Mouse (Mus musculus) heart, postnatal 0 days (tissue): ENCODE measurements at regions not wholly inside any gene's neighbourhood (a gene's known extent, or its start where the extent isn't known, plus 50 kb on each side); places are given as distances from the start of the nearest gene placed in this dataset.

Experiments used
- ATAC-seq: fragments of 200-750 bp; cut with Nextera tagmentation; 2 replicates; pipeline ENCODE4 v1.8.0; 2017; ENCODE audit warnings: low read depth, moderate number of reproducible peaks, moderate library complexity; ENCODE audit not compliant: insufficient read depth
- DNase-seq: peaks from one replicate; pipeline ENCODE4 v3.0.0-alpha.2; 2016; ENCODE audit warnings: low spot score
- H3K27ac ChIP-seq: fragments of 300-500 bp; sonication (generic); 2 replicates; pipeline ENCODE4 v1.5.1; 2014; ENCODE audit warnings: low read depth, mild to moderate bottlenecking
- H3K27me3 ChIP-seq: fragments of 300-500 bp; sonication (generic); 2 replicates; pipeline ENCODE4 v1.6.1; 2014; ENCODE audit warnings: low read length, mixed read lengths; ENCODE audit not compliant: control insufficient read depth, insufficient read depth
- H3K36me3 ChIP-seq: fragments of 300-500 bp; sonication (generic); replicated peaks from 2 replicates; pipeline ENCODE4 v1.6.1; 2014; ENCODE audit warnings: low read length, mixed read lengths; ENCODE audit not compliant: control insufficient read depth, insufficient read depth
- H3K4me1 ChIP-seq: fragments of 300-500 bp; sonication (generic); 2 replicates; pipeline ENCODE4 v1.6.1; 2014; ENCODE audit warnings: antibody characterized with exemption; ENCODE audit not compliant: control insufficient read depth, insufficient read depth
- H3K4me2 ChIP-seq: fragments of 300-500 bp; sonication (generic); 2 replicates; pipeline ENCODE4 v1.6.1; 2014; ENCODE audit warnings: low read depth, mild to moderate bottlenecking, low read length, moderate library complexity
- H3K4me3 ChIP-seq: fragments of 300-500 bp; sonication (generic); 2 replicates; pipeline ENCODE4 v1.5.1; 2014; ENCODE audit warnings: low read depth, low read length
- H3K9ac ChIP-seq: fragments of 300-500 bp; sonication (generic); replicated peaks from 2 replicates; pipeline ENCODE4 v1.6.1; 2014; ENCODE audit warnings: low read depth, low read length, mixed read lengths
- H3K9me3 ChIP-seq: fragments of 300-500 bp; sonication (generic); replicated peaks from 2 replicates; pipeline ENCODE4 v1.6.1; 2016; ENCODE audit warnings: low read length; ENCODE audit not compliant: control insufficient read depth
- CTCF ChIP-seq: IDR thresholded peaks from 2 replicates; pipeline ENCODE4 v1.5.1; 2016; ENCODE audit warnings: antibody characterized with exemption, control low read depth, low read depth
- EP300 ChIP-seq: IDR thresholded peaks from 2 replicates; pipeline ENCODE4 v1.6.1; 2016; ENCODE audit warnings: antibody characterized with exemption, low read depth
- WGBS: fragments of 180-500 bp; shearing (Covaris S2); extraction: QIAGEN DNeasy Blood & Tissue Kit; methylation state at CpG from one replicate; pipeline ENCODE4 v1.1.7; 2014; 5-methylcytosine and 5-hydroxymethylcytosine counted together

GRCm38 (mm10) chr5:64676214-64676945, 126.8 kb upstream of the Klf3 start:
- Histone ChIP-seq H3K4me3 (no peak overlapping the region), H3K9me3 (no peaks in the 10 kb centered on the region), H3K27ac (no peak overlapping the region), H3K4me1 (no peaks in the 10 kb centered on the region), H3K9ac (no peak overlapping the region), H3K36me3 (no peaks in the 10 kb centered on the region), H3K27me3 (no peaks in the 10 kb centered on the region), H3K4me2 (no peak overlapping the region; the same call in 1 of the 2 replicates)
- no peak for ATAC-seq
- 82% methylated on average over 17 of the region's 17 CpGs for WGBS
- DNase-seq: no peak
- no peak for TF ChIP-seq EP300
- no peak for TF ChIP-seq CTCF

GRCm38 (mm10) chr5:64676946-64677588, 126.1 kb upstream of the Klf3 start:
- Histone ChIP-seq H3K9ac (no peak overlapping the region), H3K9me3 (no peaks in the 10 kb centered on the region), H3K36me3 (no peaks in the 10 kb centered on the region), H3K27ac (no peak overlapping the region), H3K4me2 (no peak overlapping the region), H3K4me3 (no peak overlapping the region), H3K27me3 (no peaks in the 10 kb centered on the region), H3K4me1 (no peaks in the 10 kb centered on the region)
- TF ChIP-seq CTCF (no peak), EP300 (no peak)
- WGBS: 78% methylated on average over 8 of the region's 8 CpGs
- ATAC-seq (no peak), DNase-seq (no peak)

GRCm38 (mm10) chr5:64678706-64679105, 124.5 kb upstream of the Klf3 start:
- peaks cover 4% of the 10 kb centered on the region; the same call in 1 of the 2 replicates for H3K4me1 ChIP-seq
- no peak overlapping the region for H3K9ac ChIP-seq
- 85% methylated on average over 2 of the region's 2 CpGs for WGBS
- H3K27ac ChIP-seq: no peak overlapping the region
- H3K36me3 ChIP-seq: no peaks in the 10 kb centered on the region
- no peak for DNase-seq
- ATAC-seq: no peak
- no peak overlapping the region for H3K4me3 ChIP-seq
- H3K27me3 ChIP-seq: no peaks in the 10 kb centered on the region
- H3K9me3 ChIP-seq: no peaks in the 10 kb centered on the region
- no peak overlapping the region for H3K4me2 ChIP-seq
- no peak for TF ChIP-seq EP300
- TF ChIP-seq CTCF: no peak

GRCm38 (mm10) chr5:64679996-64680625, 123.1 kb upstream of the Klf3 start:
- peaks cover 4% of the 10 kb centered on the region; the same call in 1 of the 2 replicates for H3K4me1 ChIP-seq
- no peaks in the 10 kb centered on the region for H3K36me3 ChIP-seq
- no peak overlapping the region for H3K27ac ChIP-seq
- no peak for DNase-seq
- H3K4me3 ChIP-seq: no peak overlapping the region
- no peak for ATAC-seq
- no peak for TF ChIP-seq EP300
- no peak for TF ChIP-seq CTCF
- H3K9ac ChIP-seq: no peak overlapping the region
- 59% methylated on average over 18 of the region's 18 CpGs for WGBS
- no peaks in the 10 kb centered on the region for H3K9me3 ChIP-seq
- H3K4me2 ChIP-seq: no peak overlapping the region
- H3K27me3 ChIP-seq: no peaks in the 10 kb centered on the region

GRCm38 (mm10) chr5:64681161-64681560, 122.0 kb upstream of the Klf3 start:
- no peak overlapping the region for H3K9ac ChIP-seq
- no peak overlapping the region for H3K4me2 ChIP-seq
- no peak overlapping the region for H3K4me3 ChIP-seq
- H3K27me3 ChIP-seq: no peaks in the 10 kb centered on the region
- 79% methylated on average over 5 of the region's 5 CpGs for WGBS
- no peaks in the 10 kb centered on the region for H3K36me3 ChIP-seq
- H3K4me1 ChIP-seq: peaks cover 4% of the 10 kb centered on the region; the same call in 1 of the 2 replicates
- ATAC-seq (no peak), DNase-seq (no peak)
- no peaks in the 10 kb centered on the region for H3K9me3 ChIP-seq
- TF ChIP-seq CTCF (no peak), EP300 (no peak)
- H3K27ac ChIP-seq: no peak overlapping the region
